10 mouse cellular contexts compared by ENCODE assay signal in genomic region chr5:33433201-33434138, GRCm38 (mm10). TPM values are rescaled to one million over a fixed set of nuclear protein-coding genes. Genes with fewer than 3 reads are reported as not detected.
A peak's percentile ranks its signal among the peaks of the same experiment; 100 is the strongest.
DNase-seq lines count a peak whose midpoint lies in the region; ATAC-seq and TF ChIP-seq lines count a peak whose summit lies in the region.
"Had no signal": no experiment of that assay in that cellular context is flagged by ENCODE, and none has a peak within 500 bp of the region (broad histone marks: within the 10 kb centered on the region; RNA-seq: fewer than 3 reads in every experiment).

Nkx1-1 (minus strand) TSS chr5:33433976.

- TF ChIP-seq CTCF in gastrocnemius, adult 2 months (IDR thresholded peaks at IDR 0.05) = no peak
- TF ChIP-seq CTCF in liver, postnatal 0 days (IDR thresholded peaks at IDR 0.05; ENCODE audit: low read depth) = no peak

- no peak within 1 kb of the TSS for H3K27ac ChIP-seq in gastrocnemius, adult 2 months
- no peak within 1 kb of the TSS for H3K27ac ChIP-seq in ES-E14 (ENCODE audit: insufficient read depth, low read depth, low read length, poor library complexity, severe bottlenecking)
- no peak within 1 kb of the TSS for H3K27ac ChIP-seq in forebrain, embryonic 16.5 days (ENCODE audit: low read length)
- H3K27ac ChIP-seq in liver, postnatal 0 days (ENCODE audit: low read depth) = no peak within 1 kb of the TSS
- H3K27ac ChIP-seq: macrophage had no signal

- in situ Hi-C loops in ES-E14 (cut with MboI; ENCODE audit: low sequenced_read_pairs in 2 of 2, unreplicated experiment in 2 of 2) = loop anchor here in 1 of 2 experiments (10.0 to 25.0 kb wide), 2 partner anchors 291 to 1954 kb away; partner anchors contain the start of genes Fgfr3 and Hmx1

- under 1% methylated on average over 77 of the region's 90 CpGs for WGBS in forebrain, embryonic 16.5 days
- 1% methylated on average over 77 of the region's 90 CpGs for WGBS in liver, postnatal 0 days (ENCODE audit: insufficient replicate concordance)

- no peaks in the 10 kb centered on the region for H3K36me3 ChIP-seq in ES-E14 (ENCODE audit: control insufficient read depth, insufficient read depth, low read length, poor library complexity, severe bottlenecking)
- no peaks in the 10 kb centered on the region for H3K36me3 ChIP-seq in forebrain, embryonic 16.5 days (ENCODE audit: control insufficient read depth, insufficient read depth)
- no peaks in the 10 kb centered on the region for H3K36me3 ChIP-seq in liver, postnatal 0 days (replicated peaks; ENCODE audit: insufficient read depth, low read length)

- H3K9ac ChIP-seq in ES-E14 (ENCODE audit: insufficient read depth, low read depth, low read length, poor library complexity, severe bottlenecking) = no peak within 1 kb of the TSS
- H3K9ac ChIP-seq in forebrain, embryonic 16.5 days (replicated peaks; ENCODE audit: low read depth, low read length) = no peak within 1 kb of the TSS
- no peak within 1 kb of the TSS for H3K9ac ChIP-seq in liver, postnatal 0 days (replicated peaks)

- peaks cover 0 to 7% of the 10 kb centered on the region in 2 experiments; a peak in 1 of 4 replicates for H3K4me1 ChIP-seq in ES-E14 (ENCODE audit: control insufficient read depth in 2 of 2, insufficient read depth in 2 of 2, low read length in 2 of 2, poor library complexity in 1 of 2)
- peaks cover 31% of the 10 kb centered on the region for H3K4me1 ChIP-seq in forebrain, embryonic 16.5 days (replicated peaks; ENCODE audit: control insufficient read depth, insufficient read depth, low read length)
- peaks cover 3% of the 10 kb centered on the region; the same call in 1 of the 2 replicates for H3K4me1 ChIP-seq in liver, postnatal 0 days (ENCODE audit: insufficient read depth)

- no peak for TF ChIP-seq EP300 in liver, postnatal 0 days (IDR thresholded peaks at IDR 0.05; ENCODE audit: low read depth)

- DNase-seq in gastrocnemius, adult 2 months = no peak
- no peak for DNase-seq in gastrocnemius, postnatal 14 days
- DNase-seq in ES-E14 (ENCODE audit: low read depth, low spot score) = no peak
- DNase-seq in liver, postnatal 0 days = no peak
- DNase-seq in layer of hippocampus, postnatal 25 days (ENCODE audit: extremely low spot score in 1 of 2, low spot score in 1 of 2) = no peak
- DNase-seq in yolk sac, embryonic 10.5 days (ENCODE audit: low spot score) = no peak

- peak within 1 kb of the TSS; percentile 63 for H3K4me3 ChIP-seq in gastrocnemius, adult 2 months
- H3K4me3 ChIP-seq in ES-E14 (ENCODE audit: insufficient read depth in 1 of 2, low read depth in 1 of 2, low read length in 2 of 2, poor library complexity in 1 of 2, severe bottlenecking in 1 of 2) = peak within 1 kb of the TSS; percentile 42 to 43; a peak in 3 of 4 replicates
- H3K4me3 ChIP-seq in forebrain, embryonic 16.5 days (replicated peaks; ENCODE audit: low read length) = peak within 1 kb of the TSS; percentile 33
- H3K4me3 ChIP-seq in liver, postnatal 0 days (ENCODE audit: low read depth, low read length) = peak within 1 kb of the TSS; percentile 26; the same call in 1 of the 2 replicates

- peak within 1 kb of the TSS; percentile 47 for H3K4me2 ChIP-seq in forebrain, embryonic 16.5 days (ENCODE audit: low read length)
- peak within 1 kb of the TSS; percentile 40; the same call in 1 of the 2 replicates for H3K4me2 ChIP-seq in liver, postnatal 0 days (ENCODE audit: low read depth, low read length)

- H3K27me3 ChIP-seq in forebrain, embryonic 16.5 days (replicated peaks; ENCODE audit: control insufficient read depth, insufficient read depth, low read length) = peaks cover 92% of the 10 kb centered on the region
- H3K27me3 ChIP-seq in liver, postnatal 0 days (ENCODE audit: insufficient read depth, low read length) = peaks cover 96% of the 10 kb centered on the region

- H3K9me3 ChIP-seq in ES-E14 (ENCODE audit: control insufficient read depth, insufficient read depth, low read depth, low read length) = no peaks in the 10 kb centered on the region
- H3K9me3 ChIP-seq in forebrain, embryonic 16.5 days (ENCODE audit: control insufficient read depth, low read length) = no peaks in the 10 kb centered on the region
- no peaks in the 10 kb centered on the region for H3K9me3 ChIP-seq in liver, postnatal 0 days (ENCODE audit: low read length)

- intact Hi-C loops in gastrocnemius, adult 2 months (cut with DNase I) = no loop called here
- intact Hi-C loops in gastrocnemius, postnatal 14 days (cut with DNase I; ENCODE audit: low total_unique reads) = no loop called here

- ATAC-seq in forebrain, embryonic 16.5 days = no peak
- ATAC-seq in liver, postnatal 0 days = no peak
- no peak for ATAC-seq in monocyte, adult 5-6 weeks (replicated peaks; ENCODE audit: insufficient number of reproducible peaks, low FRiP score, low TSS enrichment, poor library complexity, severe bottlenecking)

TF ChIP-seq in ES-E14, 5 proteins besides CTCF, POLR2A, EP300 and RAD21:
- no peak for TF ChIP-seq CHD2 (IDR thresholded peaks at IDR 0.05; ENCODE audit: low read depth, low read length)
- TF ChIP-seq ZC3H11A (IDR thresholded peaks at IDR 0.05; ENCODE audit: borderline replicate concordance, low read depth, low read length) = no peak
- TF ChIP-seq ZNF384 (IDR thresholded peaks at IDR 0.05; ENCODE audit: low read depth, low read length) = no peak
- no peak for TF ChIP-seq MAFK (IDR thresholded peaks at IDR 0.05; ENCODE audit: insufficient read depth, low read depth, low read length)
- TF ChIP-seq HCFC1 (IDR thresholded peaks at IDR 0.05; ENCODE audit: borderline replicate concordance, insufficient read depth, low read length) = no peak
TF ChIP-seq in ES-E14: peak in this region for 0.

RNA-seq across cellular contexts. Expression of gene Nkx1-1, which starts in this region (rescaled TPM):
- total RNA-seq in gastrocnemius, adult 2 months (2021) = not detected
- not detected for total RNA-seq in gastrocnemius, postnatal 14 days (2021)
- total RNA-seq in ES-E14 (2012; rRNA removed) = 0.21 and 0.22 TPM in 2 replicates
- not detected in 2 replicates for polyA plus RNA-seq in forebrain, embryonic 16.5 days (2015; fragmentation: Nextera tagmentation; extraction: Ambion mirVana)
- not detected in 2 replicates for polyA plus RNA-seq in liver, postnatal 0 days (2015; fragmentation: Nextera tagmentation; extraction: Ambion mirVana)
- total RNA-seq in layer of hippocampus, postnatal 25 days (2021) = not detected
- total RNA-seq in monocyte, adult 5-6 weeks (2017) = not detected in 3 replicates
- total RNA-seq: common myeloid progenitor, adult 5-6 weeks had no signal
- polyA plus RNA-seq: macrophage had no signal
